Mouse (Mus musculus) left cerebral cortex, adult 2 months (tissue): ENCODE measurements around the gene Exosc5. TPM values are rescaled to one million over a fixed set of nuclear protein-coding genes. Genes with fewer than 3 reads are reported as not detected.

ENCODE experiments used
- DNase-seq, 2 experiments: peaks; one replicate each; pipeline ENCODE4 v3.0.0; 2021 to 2022; ENCODE audit warnings: low spot score in 2 of 2, mixed read lengths in 1 of 2; ENCODE audit errors: extremely low spot score in 1 of 2
- H3K27ac ChIP-seq: fragments of 200-600 bp; 2 replicates; pipeline ENCODE4 v1.8.1; 2022
- H3K4me3 ChIP-seq: fragments of 200-600 bp; 2 replicates; pipeline ENCODE4 v1.8.1; 2022
- CTCF ChIP-seq: fragments of 200-600 bp; IDR thresholded peaks from 2 replicates; pipeline ENCODE4 v1.8.1; 2022; ENCODE audit warnings: antibody characterized with exemption, mild to moderate bottlenecking, moderate library complexity
- intact Hi-C: fragments of 180-260 bp; cut with DNase I; formaldehyde crosslinking; loops from one replicate; pipeline ENCODE4 v1.15.1; 2025
- total RNA-seq, 2 experiments: library from RNA; stranded (reverse); gene quantifications; 2 replicates each; pipeline ENCODE4 v1.2.3; 2021

The Exosc5 gene
- total RNA-seq, 2 experiments from 2014 or later, result 23.3 to 24.0 TPM

DNA sequence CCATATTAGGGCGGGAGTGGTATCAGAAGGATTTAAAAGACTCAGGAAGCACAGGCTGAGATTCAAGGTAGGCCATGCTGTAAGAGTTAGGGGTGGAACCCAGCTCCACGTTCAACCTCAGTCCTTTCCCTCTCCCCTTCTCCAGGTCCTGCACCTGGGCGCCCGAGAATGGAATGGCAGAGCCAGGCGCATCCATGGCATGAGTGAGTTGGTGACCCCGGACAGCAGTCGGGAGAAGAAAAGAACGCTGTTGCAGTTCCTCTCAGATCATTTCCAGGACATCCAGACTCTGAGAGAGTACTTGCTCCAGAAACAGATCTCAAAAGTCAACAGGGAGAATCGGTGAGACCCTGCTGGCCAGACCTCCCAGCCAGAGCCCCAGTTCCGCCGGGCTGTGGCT, 38.2 kb upstream of the Exosc5 start:
- intact Hi-C loops, result no loop called here
- Histone ChIP-seq H3K27ac (no peak overlapping the region), H3K4me3 (no peak overlapping the region)
- TF ChIP-seq CTCF, result no peak
- DNase-seq, result no peak

DNA sequence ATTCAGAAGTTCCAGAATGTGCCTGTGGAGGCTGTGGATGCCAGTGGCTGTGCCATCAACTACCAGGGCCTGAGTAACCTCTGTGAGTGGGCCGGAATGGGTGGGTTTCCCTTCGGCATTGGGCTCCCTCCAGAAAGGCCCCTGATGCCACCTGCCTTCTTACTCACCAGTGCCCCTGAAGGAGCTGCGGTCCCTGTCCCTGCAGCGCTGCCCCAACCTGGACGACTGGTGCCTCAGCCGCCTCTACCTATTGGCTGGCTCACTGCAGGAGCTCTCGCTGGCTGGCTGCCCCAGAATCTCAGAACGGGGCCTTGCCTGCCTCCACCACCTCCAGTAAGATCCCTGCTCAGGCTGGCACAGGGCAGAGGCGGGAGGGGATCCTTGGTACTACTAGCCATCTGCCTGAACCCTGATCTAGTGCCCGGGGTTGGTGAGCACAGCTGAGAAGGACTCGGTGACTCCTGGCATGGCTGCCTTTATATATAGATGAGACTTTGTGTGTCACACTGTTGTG, 35.0 kb upstream of the Exosc5 start:
- TF ChIP-seq CTCF, result no peak
- no peak for DNase-seq
- Histone ChIP-seq H3K27ac (no peak overlapping the region), H3K4me3 (no peak overlapping the region)
- intact Hi-C loops, result loop anchor here (2.0 kb wide), 1 partner anchor 95 kb away; the partner anchor contains the start of gene Ccdc97

DNA sequence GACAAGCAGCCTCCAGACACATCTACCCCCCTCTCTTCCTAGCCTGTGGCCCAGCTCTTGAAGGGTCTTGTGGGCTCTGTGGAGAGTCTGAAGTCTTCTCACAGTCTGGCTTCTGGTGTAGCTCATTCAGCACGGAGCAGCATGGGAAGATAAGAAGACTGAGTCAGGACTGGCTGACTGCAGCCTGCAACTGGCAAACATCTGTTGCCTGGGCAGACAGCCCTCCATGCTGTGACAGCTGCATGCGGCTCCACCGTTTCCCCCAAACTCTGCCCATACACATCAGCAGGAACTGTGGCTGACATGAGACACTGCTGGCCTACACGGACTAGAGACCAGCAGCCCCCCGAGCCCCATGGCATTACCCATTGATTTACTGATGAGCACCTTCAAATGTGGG, 34.1 kb upstream of the Exosc5 start:
- DNase-seq, result no peak
- Histone ChIP-seq H3K27ac (no peak overlapping the region), H3K4me3 (no peak overlapping the region)
- intact Hi-C loops, result loop anchor here (2.0 kb wide), 1 partner anchor 94 kb away; the partner anchor contains the start of gene Ccdc97
- TF ChIP-seq CTCF, result no peak

DNA sequence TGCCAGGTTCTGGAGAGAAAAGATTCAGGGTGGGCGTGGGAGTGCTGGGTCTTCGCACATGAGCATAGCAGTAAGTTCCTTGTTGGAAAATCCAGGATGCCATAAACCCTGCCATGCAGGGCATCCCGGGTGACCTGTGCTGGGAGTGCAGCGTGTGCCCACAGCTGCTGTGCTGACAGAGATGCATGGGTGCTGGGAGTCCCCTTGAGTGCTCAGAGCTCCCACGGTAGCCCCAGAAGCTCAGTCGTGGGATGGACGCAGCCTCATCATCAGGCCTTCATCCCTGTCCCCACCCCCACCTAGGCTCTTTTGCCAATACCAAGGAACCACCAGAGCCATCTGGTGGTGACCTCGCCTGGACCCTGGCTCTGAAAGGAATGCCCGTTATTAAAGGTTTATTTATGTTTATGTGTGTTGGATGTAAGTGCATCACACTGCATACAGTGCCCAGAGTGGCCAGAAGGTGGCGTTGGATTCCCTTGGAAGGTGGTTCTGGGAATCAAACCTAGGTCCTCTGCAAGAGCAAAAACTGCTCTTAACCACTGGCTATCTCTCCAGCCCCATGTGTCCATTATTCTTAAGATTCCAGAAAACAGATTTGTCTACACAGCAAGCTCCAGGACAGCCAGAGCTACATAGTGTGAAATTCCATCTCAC, 33.2 kb upstream of the Exosc5 start:
- H3K4me3 ChIP-seq, result no peak overlapping the region
- no peak for DNase-seq
- intact Hi-C loops, result loop anchor here (2.0 kb wide), 1 partner anchor 93 kb away; the partner anchor contains the start of gene Ccdc97
- no peak overlapping the region for H3K27ac ChIP-seq
- TF ChIP-seq CTCF, result peak; percentile 44

- no peak for DNase-seq
- peak within 1 kb of the TSS; percentile 7; the same call in 1 of the 2 replicates for H3K27ac ChIP-seq
- no peak for TF ChIP-seq CTCF
- H3K4me3 ChIP-seq, result peak within 1 kb of the TSS; percentile 1
- intact Hi-C loops, result no loop called here
Observed at GRCm38 (mm10) chr7:25626509-25627430, 32.2 kb upstream of the Exosc5 start, which contains the start of gene B3gnt8. Gene B3gnt8 (plus strand): TSS chr7:25626654.

GRCm38 (mm10) chr7:25627431-25628322, 31.3 kb upstream of the Exosc5 start:
- peak overlapping the region; percentile 1 for H3K4me3 ChIP-seq
- H3K27ac ChIP-seq, result no peak overlapping the region
- TF ChIP-seq CTCF, result no peak
- intact Hi-C loops, result no loop called here
- DNase-seq, result no peak

DNA sequence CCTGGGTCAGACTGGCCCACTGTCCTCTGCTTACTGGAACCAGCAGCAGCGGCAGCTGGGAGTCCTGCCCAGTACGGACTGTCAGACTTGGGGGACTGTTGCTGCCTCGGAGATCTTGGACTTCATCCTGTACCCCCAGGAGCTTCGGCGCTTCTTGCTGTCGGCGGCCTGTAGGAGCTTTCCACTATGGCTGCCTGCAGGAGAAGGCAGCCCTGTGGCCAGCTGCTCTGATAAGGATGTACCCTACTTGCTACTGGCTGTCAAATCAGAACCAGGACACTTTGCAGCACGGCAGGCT, 30.7 kb upstream of the Exosc5 start:
- no peak overlapping the region for H3K27ac ChIP-seq
- intact Hi-C loops, result no loop called here
- no peak overlapping the region for H3K4me3 ChIP-seq
- no peak for DNase-seq
- no peak for TF ChIP-seq CTCF

- no peak for DNase-seq
- intact Hi-C loops, result no loop called here
- Histone ChIP-seq H3K27ac (no peak overlapping the region), H3K4me3 (no peak overlapping the region)
- TF ChIP-seq CTCF, result no peak
Observed at GRCm38 (mm10) chr7:25632679-25633078, 26.3 kb upstream of the Exosc5 start.

DNA sequence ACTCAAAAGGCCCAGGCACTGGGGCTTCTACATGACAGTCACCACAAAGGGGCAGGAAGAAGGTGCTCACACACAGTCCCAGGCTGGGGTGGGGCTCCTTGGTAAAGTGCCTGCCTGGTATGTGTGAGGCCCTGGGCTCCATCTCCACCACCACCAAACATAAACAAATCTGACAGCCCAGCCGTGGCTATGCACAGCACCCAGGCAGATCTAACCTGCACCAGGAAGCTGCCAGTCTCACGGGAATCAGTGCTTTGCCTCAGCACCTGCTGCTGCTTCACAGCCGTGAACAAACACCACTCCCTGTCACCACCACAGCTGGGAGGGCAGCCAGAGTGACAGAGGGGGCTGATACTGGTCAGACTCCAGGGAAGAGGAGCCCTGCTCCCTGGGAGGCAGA, 22.6 kb upstream of the Exosc5 start:
- Histone ChIP-seq H3K27ac (no peak overlapping the region), H3K4me3 (no peak overlapping the region)
- DNase-seq, result no peak
- TF ChIP-seq CTCF, result no peak
- intact Hi-C loops, result no loop called here

GRCm38 (mm10) chr7:25637099-25637498, 21.9 kb upstream of the Exosc5 start:
- no peak overlapping the region for H3K27ac ChIP-seq
- H3K4me3 ChIP-seq, result no peak overlapping the region
- TF ChIP-seq CTCF, result no peak
- intact Hi-C loops, result no loop called here
- no peak for DNase-seq

- DNase-seq, result peak in 1 of 2 experiments; percentile 44
- Histone ChIP-seq H3K4me3 (no peak overlapping the region), H3K27ac (no peak overlapping the region; the same call in 1 of the 2 replicates)
- no peak for TF ChIP-seq CTCF
- intact Hi-C loops, result no loop called here
Observed at GRCm38 (mm10) chr7:25639754-25640153, 19.2 kb upstream of the Exosc5 start.

DNA sequence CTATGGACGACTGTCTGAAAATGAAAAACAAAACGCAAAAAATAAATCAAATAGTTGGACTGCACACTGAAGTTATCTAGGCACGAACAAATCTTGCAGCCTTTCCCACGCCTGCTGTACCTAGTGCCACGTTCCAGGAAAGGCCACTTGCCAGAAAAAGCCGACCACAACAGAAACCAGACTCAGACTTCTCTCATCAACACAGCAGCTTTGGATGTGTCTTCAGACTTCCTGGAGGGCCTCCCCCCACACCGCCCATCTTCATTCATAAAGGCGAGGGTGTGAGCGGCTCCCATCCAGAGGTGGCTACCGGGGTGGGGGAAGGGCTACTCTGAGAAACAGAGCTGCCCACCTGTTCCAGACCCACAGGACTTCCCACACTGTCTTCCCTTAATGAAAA, 14.8 kb upstream of the Exosc5 start:
- intact Hi-C loops, result no loop called here
- no peak for DNase-seq
- no peak for TF ChIP-seq CTCF

More for the DNA sequence above, 14.8 kb upstream of the Exosc5 start:
- Histone ChIP-seq H3K27ac (no peak overlapping the region), H3K4me3 (no peak overlapping the region)
